Mouse (Mus musculus) C2C12 (cell line): Measurements from ENCODE around the gene Pcolce2. TPM values are rescaled to one million over a fixed set of nuclear protein-coding genes. Genes with fewer than 3 reads are reported as not detected.

ENCODE experiments used
- H3K27me3 ChIP-seq: one replicate; pipeline ENCODE4 v1.6.1; 2011; ENCODE audit not compliant: control insufficient read depth, insufficient read depth, insufficient read length
- H3K36me3 ChIP-seq: one replicate; pipeline ENCODE4 v1.6.1; 2011; ENCODE audit not compliant: control insufficient read depth, insufficient read depth
- H3K4me3 ChIP-seq: one replicate; pipeline ENCODE4 v1.5.1; 2011; ENCODE audit warnings: mild to moderate bottlenecking, control low read depth; ENCODE audit not compliant: poor library complexity, insufficient read depth, severe bottlenecking
- H3K79me2 ChIP-seq: one replicate; pipeline ENCODE4 v1.6.1; 2011; ENCODE audit not compliant: control insufficient read depth, insufficient read depth
- H3K79me3 ChIP-seq: one replicate; pipeline ENCODE4 v1.6.1; 2011; ENCODE audit warnings: low read depth, control low read depth
- H3ac ChIP-seq: one replicate; pipeline ENCODE3; 2011; ENCODE audit warnings: low read depth; ENCODE audit not compliant: control insufficient read depth, insufficient read length
- CEBPB ChIP-seq: IDR thresholded peaks from one replicate; pipeline ENCODE4 v1.6.1; 2011; ENCODE audit warnings: low read depth, mild to moderate bottlenecking, control low read depth, moderate library complexity
- CTCF ChIP-seq: IDR thresholded peaks from one replicate; pipeline ENCODE4 v1.5.1; 2011; ENCODE audit not compliant: control insufficient read depth, insufficient read depth, insufficient read length
- FOSL1 ChIP-seq: IDR thresholded peaks from one replicate; pipeline ENCODE4 v1.8.0; 2011; ENCODE audit warnings: mild to moderate bottlenecking, low read length; ENCODE audit not compliant: poor library complexity, insufficient read depth, severe bottlenecking
- MAX ChIP-seq: IDR thresholded peaks from one replicate; pipeline ENCODE4 v1.6.1; 2011; ENCODE audit warnings: mild to moderate bottlenecking, control low read depth
- MYOD1 ChIP-seq: IDR thresholded peaks from one replicate; pipeline ENCODE4 v1.6.1; 2011; ENCODE audit warnings: low read depth; ENCODE audit not compliant: control insufficient read depth, insufficient read length
- MYOG ChIP-seq: IDR thresholded peaks from one replicate; pipeline ENCODE4 v1.6.1; 2011; ENCODE audit not compliant: control insufficient read depth, insufficient read length; ENCODE audit errors: extremely low read depth
- USF1 ChIP-seq: IDR thresholded peaks from one replicate; pipeline ENCODE4 v1.6.1; 2011; ENCODE audit warnings: low read depth, mild to moderate bottlenecking, control low read depth, moderate library complexity
- polyA plus RNA-seq: library from polyadenylated mRNA; unstranded; fragments of >200 nt; fragmentation: generic; extraction: Trizol; gene quantifications from one replicate; pipeline ENCODE4 v1.2.1, GENCODE M21; 2012; ENCODE audit warnings: missing spikeins

The Pcolce2 gene
- polyA plus RNA-seq, 1 experiment: 54.9 TPM

- H3ac ChIP-seq: no peak overlapping the region
- H3K27me3 ChIP-seq: peaks cover 3% of the 10 kb centered on the region
- H3K36me3 ChIP-seq: no peaks in the 10 kb centered on the region
- no peak overlapping the region for H3K4me3 ChIP-seq
- no peaks in the 10 kb centered on the region for H3K79me2 ChIP-seq
- no peaks in the 10 kb centered on the region for H3K79me3 ChIP-seq
- TF ChIP-seq MAX (no peak), MYOD1 (no peak), CTCF (no peak), MYOG (no peak), USF1 (no peak), FOSL1 (no peak), CEBPB (no peak)
These were observed 107.6 kb downstream of the Pcolce2 start for GRCm38 (mm10) chr9:95744845-95745613.

- no peak overlapping the region for H3K4me3 ChIP-seq
- no peaks in the 10 kb centered on the region for H3K36me3 ChIP-seq
- no peak for TF ChIP-seq CEBPB
- TF ChIP-seq MYOG: no peak
- TF ChIP-seq FOSL1: no peak
- no peak for TF ChIP-seq CTCF
- no peak for TF ChIP-seq MAX
- no peak for TF ChIP-seq USF1
- TF ChIP-seq MYOD1: no peak
- H3K27me3 ChIP-seq: peaks cover 7% of the 10 kb centered on the region
- no peaks in the 10 kb centered on the region for H3K79me3 ChIP-seq
- no peak overlapping the region for H3ac ChIP-seq
- H3K79me2 ChIP-seq: no peaks in the 10 kb centered on the region
These were observed 109.9 kb downstream of the Pcolce2 start for GRCm38 (mm10) chr9:95747298-95747697.

Other genes starting within 250 kb of the Pcolce2 start
- gene Chst2, start 230.9 kb upstream of the Pcolce2 start, polyA plus RNA-seq: 45.5 TPM
- 12.0 TPM for gene U2surp, start 125.6 kb upstream of the Pcolce2 start, polyA plus RNA-seq
- gene Paqr9, start 77.9 kb upstream of the Pcolce2 start, polyA plus RNA-seq: under 0.01 TPM
- gene Trpc1, start 112.8 kb downstream of the Pcolce2 start, polyA plus RNA-seq: 0.30 TPM
- 0.01 TPM for gene Pls1, start 207.7 kb downstream of the Pcolce2 start, polyA plus RNA-seq
- gene Atr, start 220.0 kb downstream of the Pcolce2 start, polyA plus RNA-seq: 2.1 TPM